Mouse (Mus musculus): ENCODE measurements around the gene Ankrd44.

Gene Ankrd44

DNA sequence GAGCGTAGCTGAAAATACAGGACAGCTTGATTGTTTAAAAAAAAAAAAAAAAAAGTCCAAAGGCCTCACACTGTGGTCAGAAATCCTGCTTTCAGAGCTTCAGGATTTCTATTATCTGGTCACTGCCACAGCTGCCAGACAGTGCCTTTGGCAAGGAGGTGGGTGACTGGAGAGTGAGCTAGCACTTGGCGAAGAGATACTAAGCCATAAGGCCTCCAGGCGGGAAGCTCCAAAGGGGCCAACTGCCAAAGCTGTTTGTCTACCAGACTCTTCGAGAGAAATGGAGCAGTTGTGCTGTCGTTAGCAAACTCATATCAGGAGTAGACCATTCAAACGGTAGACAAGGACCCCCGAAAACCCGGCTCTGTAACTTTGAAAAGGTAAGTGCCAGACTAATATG is 3.5 kb downstream of the Ankrd44 start:
- no peak for DNase-seq (ENCODE audit: low read depth, low spot score)

DNA sequence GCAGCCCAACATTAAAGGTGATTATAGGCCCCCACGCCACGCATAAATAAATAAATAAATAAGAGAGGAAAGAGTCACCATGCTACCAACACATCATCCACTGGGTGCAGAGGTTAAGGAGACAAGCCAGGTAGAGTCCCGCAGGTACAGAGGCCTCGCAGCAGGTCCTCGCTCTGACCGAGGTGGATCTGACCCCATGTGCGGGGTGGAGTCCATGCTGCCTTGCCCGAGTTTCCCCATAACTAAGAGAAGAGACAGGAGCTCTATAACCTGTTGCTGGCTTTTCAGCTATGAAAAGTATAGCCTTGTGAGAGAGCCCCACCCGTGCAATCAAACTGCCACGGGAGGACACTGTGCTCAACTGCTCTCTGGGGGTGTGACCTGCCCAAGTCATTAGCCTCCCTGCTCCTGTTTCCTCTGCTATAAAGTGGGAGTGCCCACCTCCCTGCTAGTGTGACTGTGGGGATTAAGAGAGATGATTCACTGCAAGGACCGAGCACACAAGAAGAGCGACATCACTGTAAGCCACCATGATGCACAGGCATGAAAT is 4.1 kb downstream of the Ankrd44 start:
- DNase-seq (ENCODE audit: low read depth, low spot score), result no peak

DNA sequence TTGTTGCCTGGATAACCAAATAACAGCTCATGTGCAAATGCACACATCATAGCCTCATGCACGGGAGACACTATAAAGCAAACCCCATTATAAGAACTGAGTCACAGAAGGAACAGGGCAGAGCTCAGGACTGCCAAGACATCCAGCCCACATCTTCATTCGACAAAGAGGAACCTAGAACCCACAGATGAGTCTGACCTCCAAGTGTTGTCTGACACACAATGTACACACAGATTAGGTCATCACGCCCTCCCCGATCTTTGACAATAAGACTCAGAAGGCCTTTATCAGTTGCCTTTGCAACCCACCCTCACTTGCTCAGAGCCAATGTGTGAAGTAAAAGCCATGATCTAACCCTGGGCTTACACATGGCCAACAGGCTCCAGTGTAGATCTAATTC is 6.1 kb downstream of the Ankrd44 start:
- no peak for DNase-seq (ENCODE audit: low read depth, low spot score)

DNA sequence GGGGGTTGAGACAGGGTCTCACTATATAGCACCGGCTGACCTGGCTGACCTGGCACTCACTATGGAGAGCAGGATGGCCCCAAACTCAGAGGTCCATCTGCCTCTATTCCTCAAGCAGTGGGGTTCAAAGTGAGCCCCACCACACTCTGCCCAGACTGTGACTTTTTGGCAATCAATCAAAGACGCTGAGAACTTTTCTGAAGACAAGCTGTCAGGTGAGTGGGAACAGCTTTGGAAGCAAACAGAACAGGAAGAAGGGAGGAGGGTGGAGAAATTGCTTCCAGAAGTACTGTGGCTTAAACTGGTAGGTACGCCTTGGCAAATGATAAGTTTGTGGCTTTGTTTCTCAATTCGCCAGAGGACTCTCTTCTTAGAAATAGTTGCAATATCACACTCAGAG is 9.7 kb downstream of the Ankrd44 start:
- no peak for DNase-seq (ENCODE audit: low read depth, low spot score)

DNA sequence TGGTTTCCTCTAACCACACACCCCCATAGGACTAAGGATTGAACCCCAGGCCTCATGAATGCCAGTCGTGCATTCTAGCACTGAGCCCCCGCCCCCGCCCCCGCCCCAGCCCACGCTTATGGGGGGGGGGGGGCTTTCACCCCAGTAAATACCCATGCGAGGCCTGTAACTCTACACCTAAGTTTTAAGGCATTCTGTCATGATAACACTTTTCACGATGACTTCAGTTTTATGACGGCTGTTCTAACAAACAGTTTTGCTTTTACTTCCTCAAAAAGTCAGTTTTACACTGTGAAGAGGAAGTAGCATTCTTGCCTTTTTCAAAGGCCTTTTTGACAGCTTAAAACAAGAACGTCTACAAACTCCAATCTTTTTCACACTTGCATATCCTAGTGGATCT is 11.8 kb downstream of the Ankrd44 start:
- DNase-seq (ENCODE audit: low read depth, low spot score), result no peak

DNA sequence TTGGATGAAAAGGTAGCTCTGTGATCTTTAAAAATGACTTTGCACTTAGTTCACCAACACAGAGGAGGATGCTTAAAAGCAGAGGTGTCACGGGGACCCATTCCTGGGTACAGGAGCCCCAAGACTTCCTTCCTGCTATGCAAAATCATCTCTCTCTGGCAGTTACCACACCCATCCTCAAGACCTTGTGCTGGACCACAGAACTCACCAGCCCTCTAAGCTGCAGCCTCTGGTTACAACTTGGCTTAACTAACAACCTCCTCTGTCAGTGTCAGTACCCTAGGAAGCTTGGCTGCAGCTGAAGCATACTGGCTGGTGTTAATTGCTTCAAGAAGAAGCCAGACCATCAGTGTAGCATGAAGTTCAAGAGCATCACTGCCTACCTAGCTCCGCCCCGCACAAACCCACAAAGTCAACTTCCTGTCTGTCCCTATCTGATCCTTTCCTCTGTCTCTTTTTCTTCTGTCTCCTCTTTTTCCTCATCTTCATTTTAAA is 12.8 kb downstream of the Ankrd44 start:
- DNase-seq (ENCODE audit: low read depth, low spot score), result no peak

DNA sequence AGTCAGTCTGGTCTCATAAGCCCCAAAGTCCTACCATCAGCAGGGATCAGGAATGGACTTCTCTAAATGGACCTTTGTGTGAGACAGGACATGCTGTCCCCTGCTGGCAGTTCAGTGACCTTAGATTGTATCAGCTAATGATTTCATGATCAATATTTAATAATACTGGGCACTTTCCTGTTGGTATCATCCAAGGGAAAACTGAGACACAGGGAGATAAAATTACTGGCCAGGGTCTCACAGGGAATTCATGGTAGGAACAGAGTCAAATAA is 13.2 kb downstream of the Ankrd44 start:
- no peak for DNase-seq (ENCODE audit: low read depth, low spot score)

DNA sequence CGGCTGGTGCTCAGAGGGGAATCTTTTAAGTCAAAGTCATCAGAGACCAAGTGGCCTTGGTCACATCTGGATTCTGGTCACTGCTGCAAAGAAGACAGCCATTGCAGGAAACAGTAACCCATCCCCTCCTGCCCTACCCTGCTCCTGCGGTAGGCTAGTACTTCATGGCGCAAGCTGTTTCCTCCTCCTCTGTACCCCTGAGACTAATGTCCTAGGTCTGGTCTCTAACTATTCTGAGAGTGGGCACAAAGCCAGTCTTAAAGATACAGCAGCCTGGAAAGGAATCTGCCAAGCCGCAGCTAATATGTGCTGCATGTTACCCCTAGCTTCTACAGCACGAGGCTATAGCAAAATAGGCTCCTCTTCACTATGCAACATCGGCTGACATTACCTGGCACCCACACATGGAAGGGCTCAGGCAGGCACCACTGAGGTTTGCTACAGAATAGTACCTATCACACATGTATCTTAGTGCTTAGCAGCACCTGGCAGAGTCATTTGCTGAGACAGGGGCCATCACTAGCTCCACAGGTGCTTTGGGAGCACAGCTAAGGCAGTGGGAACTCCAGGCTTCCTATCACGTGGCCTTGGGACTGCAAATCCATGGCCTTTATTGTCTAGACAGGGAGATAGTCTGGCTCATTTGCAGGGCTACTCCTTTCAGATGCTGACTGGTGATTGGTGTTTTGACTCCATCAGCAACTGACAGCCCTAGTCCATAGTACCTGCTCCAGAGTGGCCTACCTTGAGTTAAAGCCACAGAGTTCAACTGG is 13.7 kb downstream of the Ankrd44 start:
- no peak for DNase-seq (ENCODE audit: low read depth, low spot score)

DNA sequence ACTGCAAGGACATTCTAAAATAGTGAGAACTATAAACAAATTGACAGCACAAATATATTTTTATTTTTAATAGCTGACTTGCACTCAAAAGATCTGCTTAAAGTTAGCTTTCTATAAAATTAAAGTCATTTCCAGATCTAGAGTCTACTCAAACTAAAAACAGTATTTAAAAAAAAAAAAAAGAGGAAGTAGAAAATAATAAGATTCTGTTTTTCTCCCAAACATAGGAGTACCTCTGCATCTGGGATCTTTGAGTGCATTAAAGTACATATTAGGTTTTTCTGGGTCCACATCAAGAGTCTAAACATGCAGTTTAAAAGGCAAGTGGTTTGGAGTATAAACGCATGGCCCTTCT is 15.0 kb downstream of the Ankrd44 start:
- DNase-seq (ENCODE audit: low read depth, low spot score), result no peak

DNA sequence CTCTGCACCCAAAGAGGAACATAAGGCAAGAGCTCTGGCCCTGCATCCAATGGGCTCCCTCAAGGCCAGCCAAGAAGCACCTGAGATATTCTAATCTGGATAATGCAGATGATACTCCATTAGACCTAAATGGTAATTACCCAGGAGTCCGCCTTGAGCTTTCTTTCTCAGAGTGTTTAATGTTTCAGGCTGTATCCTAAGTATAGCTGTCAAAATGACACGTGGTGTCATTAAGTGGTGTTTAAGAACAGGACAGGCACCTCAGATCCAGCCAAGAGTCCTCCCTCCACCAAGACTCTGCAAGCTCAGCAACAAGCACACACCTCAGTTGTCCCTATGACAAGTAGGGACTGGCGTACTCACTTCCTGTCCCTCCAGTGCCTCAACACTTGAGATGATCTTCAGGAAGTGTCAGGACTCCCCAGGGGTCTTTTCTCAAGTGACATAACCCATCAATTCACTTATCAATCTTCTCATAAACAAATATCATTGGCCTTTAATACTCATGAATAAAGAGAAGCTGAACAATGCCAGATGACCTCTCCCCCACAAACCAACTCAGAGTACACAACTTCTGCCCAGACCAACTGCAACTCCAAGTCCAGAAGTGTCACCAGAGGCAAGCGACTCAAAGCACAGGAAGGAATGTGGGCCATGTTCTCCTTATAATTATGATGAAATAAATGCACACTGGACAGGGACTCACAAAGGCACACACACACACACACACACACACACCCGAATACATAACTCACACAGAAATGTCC is 15.5 kb downstream of the Ankrd44 start:
- DNase-seq (ENCODE audit: low read depth, low spot score), result no peak

DNA sequence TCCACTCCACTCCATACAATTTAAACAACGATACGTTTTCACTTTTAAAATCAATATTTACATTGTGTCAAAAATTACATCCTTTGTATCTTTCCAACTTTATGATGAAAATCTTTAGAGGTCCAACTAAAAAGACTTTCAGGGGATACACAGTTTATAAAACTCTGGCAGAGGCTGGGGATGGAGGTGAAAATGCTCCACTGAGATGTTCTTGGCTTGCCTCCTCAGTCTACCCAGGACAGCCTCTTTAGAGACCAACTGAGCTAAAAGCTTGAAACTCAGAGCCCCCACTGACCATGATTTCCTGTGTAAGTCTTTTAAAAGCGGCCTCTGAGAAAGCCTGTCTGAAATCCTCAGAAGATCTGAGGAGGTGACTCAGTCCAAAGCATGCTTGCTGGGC is 17.4 kb downstream of the Ankrd44 start:
- DNase-seq (ENCODE audit: low read depth, low spot score), result no peak

DNA sequence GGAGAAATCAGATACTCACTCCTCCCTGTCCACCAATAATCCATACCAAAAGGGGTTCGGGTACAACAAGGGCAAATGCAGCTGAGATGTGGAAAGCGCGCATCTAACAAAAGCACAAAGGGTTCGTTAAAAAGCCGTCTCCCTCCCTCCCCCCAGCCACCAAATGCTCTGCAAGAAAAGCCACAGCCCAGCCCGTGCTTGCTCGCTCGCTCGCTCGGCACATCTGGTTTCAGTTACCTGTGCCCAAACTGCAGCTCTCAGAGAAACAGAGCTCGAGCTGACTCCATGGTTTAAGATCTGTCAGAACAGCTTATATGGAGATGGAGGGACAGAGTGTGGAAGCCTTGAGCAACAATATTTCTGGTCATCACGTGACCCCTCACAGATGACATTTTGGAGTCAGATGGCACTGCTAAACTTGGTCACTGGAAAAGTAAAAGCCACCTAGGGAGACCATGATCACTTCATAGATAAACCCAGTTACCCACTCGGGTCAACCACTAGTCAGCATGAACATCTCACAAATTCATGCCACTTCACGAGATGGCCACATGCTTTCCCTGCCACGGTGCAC is 19.0 kb downstream of the Ankrd44 start:
- DNase-seq (ENCODE audit: low read depth, low spot score), result peak; percentile 66

DNA sequence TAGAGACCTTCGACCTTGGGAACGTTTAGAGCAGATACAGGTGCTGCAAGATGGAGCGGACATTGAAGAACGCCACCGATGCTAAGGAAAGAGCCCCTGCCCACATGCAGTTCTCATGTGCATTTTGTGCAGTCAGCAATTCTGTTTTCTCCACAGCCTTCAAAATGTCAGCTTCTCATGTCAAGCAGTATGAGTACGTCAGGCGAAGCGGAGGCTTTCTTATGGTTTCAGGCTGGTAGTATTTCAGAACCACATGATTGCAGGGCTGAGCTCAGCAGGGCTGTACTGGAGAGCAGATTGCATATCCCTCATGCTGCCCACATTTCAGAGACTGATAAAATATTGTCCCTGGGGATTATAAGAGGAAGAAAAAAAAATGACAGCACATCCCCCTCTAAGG is 19.9 kb downstream of the Ankrd44 start:
- DNase-seq (ENCODE audit: low read depth, low spot score), result no peak

DNA sequence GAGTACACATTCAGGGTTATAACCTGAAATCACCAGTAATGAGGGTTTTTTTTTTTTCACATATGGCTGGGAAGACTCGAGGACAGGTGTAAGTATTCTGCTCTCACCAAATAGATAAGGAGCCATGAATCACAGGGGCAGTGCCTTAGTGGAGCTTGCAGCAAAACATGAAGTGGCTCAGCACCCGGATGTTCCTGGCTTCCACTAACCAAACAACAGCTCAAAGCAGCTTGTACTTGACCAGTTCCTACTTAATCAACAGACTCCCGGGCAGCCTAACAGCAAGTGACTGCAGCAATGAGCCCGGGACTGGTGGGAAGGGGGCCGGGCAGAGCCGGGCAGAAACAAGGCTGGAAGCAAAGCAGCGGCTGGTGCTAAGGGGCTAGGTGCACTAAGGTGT is 20.6 kb downstream of the Ankrd44 start:
- DNase-seq (ENCODE audit: low read depth, low spot score), result no peak

DNA sequence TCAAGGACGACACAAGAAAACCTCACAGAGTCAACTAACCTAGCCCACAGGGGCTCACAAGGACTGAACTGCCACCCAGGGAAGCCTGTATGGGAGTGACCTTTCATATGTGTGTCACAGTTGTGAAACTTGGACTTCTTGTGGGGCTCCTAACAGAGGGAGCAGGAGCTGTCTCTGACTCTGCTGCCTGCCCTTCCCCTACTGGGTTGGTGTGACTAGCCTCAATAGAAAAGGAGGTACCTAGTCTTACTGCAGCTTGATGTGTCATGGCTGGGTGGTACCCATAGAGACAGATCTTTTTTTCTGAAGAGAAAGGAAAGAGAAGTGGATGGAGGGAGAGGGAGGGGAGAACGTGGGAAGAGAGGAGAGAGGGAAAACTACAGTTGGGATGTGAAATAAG is 22.0 kb downstream of the Ankrd44 start:
- DNase-seq (ENCODE audit: low read depth, low spot score), result no peak

DNA sequence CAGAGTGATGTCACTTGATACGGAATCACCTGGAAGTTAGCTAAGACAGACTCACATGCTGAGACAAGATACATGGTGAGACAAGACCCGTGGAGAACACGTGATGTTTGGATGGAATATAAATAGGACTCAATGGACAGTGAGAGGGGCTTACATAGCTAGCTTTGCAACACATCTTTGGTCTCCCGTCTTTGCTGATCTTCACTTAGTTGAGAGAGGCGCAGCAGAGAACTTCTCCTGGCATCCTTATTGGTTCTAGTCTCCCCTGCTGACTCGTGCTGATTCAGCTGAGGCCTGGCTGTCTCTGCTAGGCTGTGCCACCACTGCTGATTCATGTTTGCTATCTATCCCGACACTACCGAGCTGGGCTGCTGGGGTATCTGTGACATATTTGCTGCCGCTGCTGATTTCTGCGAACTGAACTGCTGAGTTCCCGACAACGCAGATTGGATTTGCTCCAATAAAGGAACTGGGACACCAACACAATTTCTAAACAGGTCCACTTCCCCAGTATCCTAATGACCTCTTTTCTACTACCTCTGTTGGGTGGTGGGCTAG is 23.4 kb downstream of the Ankrd44 start:
- DNase-seq (ENCODE audit: low read depth, low spot score), result no peak

DNA sequence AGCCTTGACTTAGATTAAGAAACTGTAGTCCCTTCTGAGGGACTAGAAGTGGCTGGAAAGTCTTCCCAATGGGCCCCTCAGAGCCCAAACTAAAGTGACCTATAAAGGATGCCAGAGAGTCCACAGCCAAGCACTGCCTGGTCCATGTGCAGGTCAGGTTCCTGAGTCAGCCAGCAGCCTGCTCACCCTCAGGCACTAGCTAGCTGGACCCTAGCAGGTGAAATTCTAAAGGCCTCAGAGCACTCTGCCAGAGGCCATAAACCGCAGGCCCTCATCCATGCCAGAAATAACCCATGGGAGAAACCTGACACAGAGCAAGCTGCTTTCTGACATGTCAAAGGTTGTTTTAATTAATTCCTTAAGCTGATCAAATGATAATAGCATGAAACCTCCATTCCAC is 25.1 kb downstream of the Ankrd44 start:
- no peak for DNase-seq (ENCODE audit: low read depth, low spot score)

DNA sequence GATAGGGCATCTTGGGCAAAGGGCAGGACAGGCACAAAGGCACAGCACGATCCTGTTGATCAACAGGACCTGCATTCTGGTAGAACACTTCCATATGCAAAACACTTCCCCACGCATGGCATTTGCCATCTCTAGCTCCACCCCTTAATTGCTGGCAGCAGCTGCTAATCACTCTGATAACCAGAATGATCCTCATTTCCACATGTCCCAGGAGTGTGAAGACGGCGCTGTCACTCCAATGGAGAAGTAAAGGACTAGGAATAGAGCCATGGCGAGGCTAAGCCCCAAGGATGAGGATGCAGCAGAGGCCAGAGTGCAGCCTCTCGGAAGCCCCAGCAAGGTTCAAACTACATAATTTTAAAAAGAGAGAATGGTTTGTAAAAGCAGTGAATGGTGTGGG is 26.9 kb downstream of the Ankrd44 start:
- no peak for DNase-seq (ENCODE audit: low read depth, low spot score)

DNA sequence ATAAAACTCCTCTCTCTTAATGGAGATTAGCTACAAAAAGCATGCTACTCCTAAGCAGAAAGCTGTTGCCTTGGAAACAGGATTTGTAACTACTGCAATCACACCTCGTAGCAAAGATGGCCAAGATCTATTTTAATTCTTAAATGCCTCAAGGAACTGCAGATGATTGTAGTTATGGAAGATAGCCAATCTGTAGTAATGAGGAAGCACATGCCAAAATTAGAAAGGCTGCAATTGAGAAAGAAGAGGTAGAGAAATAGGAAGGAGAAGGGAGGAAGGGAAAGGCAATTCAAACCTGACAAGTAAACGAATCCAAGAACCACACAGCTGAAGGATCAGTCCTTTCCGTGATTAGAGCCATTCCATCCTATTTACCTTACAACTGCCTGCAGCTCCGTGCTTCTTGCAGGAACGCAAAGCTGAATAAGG is 27.5 kb downstream of the Ankrd44 start:
- DNase-seq (ENCODE audit: low read depth, low spot score), result no peak

DNA sequence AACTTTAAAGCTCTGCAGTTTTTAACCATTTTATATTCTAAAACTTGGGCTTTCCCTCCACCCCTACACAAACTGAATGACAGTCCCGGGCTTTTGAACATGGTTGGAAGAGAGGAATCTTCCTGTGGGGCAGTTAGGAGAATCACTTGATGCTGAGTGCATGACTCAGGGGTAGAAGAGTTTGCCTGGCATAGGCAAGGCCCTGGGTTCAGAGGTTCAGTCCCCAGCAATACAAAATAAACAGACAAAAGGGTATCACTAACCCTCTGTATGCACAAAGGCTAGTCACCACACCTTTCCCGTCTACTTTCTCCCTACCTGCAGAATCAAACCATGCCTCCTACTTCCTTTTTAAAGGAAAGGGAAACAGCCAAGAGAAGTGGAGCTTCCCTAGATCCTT is 28.5 kb downstream of the Ankrd44 start:
- DNase-seq (ENCODE audit: low read depth, low spot score), result no peak

DNA sequence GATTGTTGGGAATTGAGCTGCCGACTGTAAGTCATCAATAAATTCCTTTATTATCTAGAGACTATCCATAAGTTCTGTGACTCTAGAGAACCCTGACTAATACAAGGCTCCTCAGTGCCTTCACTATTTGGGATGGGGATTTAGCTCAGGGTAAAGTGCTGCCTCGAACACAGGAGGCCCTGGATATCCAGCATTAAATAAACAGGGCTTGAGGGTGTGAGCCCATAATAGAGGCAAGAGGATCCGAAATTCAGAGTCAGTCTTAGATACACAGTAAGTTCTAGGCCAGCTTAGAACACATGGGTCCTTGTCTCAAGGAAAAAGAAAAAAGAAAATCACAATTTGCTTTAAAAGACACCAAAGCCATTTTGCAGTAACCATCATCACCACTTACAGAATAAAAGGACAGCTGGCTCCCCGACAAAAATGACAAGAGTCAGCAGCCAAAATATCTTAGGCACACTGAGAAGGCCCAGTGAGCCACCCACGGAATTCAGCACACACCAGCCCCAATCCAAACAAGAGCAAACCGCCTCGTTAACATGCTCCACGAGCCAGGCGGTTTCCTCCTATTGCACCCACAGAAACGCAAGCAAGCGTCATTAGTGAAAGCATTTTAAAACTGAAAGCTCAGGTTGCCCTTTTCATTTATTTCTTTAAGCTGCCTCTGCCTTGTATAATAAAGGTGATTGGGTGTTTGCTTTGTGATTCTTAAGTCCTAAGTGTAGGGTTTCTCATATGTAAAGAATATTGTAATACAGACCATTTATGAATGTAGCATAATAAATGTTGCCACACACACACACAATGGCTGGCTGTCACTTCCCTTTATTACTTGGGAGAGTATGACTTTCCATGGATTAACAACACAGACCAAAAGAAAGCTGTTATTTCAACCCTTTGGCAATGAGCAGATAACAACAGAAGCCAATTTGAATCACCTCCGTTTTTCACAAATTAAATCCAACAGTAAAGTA is 29.8 kb downstream of the Ankrd44 start:
- DNase-seq (ENCODE audit: low read depth, low spot score), result no peak
